Mouse (Mus musculus) myocyte (in vitro differentiated cells): ENCODE measurements around the gene Rmdn2.

ENCODE experiments used
- E2F4 ChIP-seq: IDR thresholded peaks from one replicate; pipeline ENCODE4 v1.6.1; 2011; ENCODE audit warnings: mild to moderate bottlenecking, control low read depth, moderate library complexity; ENCODE audit not compliant: insufficient read depth
- MYOG ChIP-seq, 3 experiments: IDR thresholded peaks; one replicate each; pipeline ENCODE4 v1.6.1; 2011; ENCODE audit warnings: control low read depth in 2 of 3, low read depth in 2 of 3, mild to moderate bottlenecking in 2 of 3; ENCODE audit not compliant: insufficient read length in 2 of 3, control insufficient read depth in 1 of 3, insufficient read depth in 1 of 3
- POLR2A ChIP-seq: IDR thresholded peaks from one replicate; pipeline ENCODE4 v1.6.1; 2011; ENCODE audit warnings: low read depth, mild to moderate bottlenecking, control low read depth, moderate library complexity; ENCODE audit not compliant: insufficient read length
- TCF12 ChIP-seq: IDR thresholded peaks from one replicate; pipeline ENCODE4 v1.6.1; 2011; ENCODE audit warnings: mild to moderate bottlenecking, control low read depth; ENCODE audit not compliant: poor library complexity, insufficient read depth, severe bottlenecking

DNA sequence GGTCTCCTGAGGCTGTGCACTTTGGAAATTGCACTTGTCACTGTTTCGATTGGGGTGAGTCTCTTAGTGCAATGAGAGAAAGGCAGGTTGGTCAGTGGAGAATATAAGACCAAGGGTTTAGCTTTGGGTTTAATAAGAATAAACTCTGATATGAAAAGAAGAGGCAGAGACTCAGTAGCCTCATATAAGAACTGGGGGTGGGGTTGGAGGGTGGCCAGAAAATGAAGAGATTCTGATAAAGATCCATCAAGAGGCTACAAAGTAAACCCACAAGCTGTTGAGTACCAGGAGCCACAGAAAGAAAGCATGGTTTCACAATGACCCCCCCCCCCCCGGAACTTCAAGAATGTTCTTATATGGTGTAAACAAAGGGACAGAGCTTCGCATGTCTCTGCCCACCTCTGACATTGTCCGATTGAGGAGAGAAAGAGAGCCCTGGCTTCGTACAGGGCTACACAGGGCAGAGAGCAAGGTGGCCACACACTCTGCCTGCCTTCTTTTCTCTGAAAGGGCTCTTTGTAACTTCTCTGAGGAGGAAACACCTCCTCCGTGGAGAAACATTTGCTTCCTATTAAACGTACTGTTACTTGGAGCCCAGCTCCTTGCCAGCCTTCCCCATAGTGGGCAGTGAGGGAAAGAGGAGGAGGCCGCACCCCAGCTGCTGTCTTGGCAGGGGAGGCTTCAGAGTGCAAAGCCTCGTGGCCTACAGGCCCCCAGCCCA is 46.3 kb upstream of the Rmdn2 start:
- no peak for TF ChIP-seq POLR2A
- no peak for TF ChIP-seq E2F4
- no peak for TF ChIP-seq MYOG (IDR thresholded peaks at IDR 0.05; ENCODE audit: control insufficient read depth in 1 of 3, insufficient read depth in 1 of 3, insufficient read length in 2 of 3, low read depth in 2 of 3)
- no peak for TF ChIP-seq TCF12
